Comparison of ENCODE assay signal across 8 mouse cellular contexts in genomic region chr19:5567534-5568469, GRCm38 (mm10). TPM values are rescaled to one million over a fixed set of nuclear protein-coding genes. Genes with fewer than 3 reads are reported as not detected.
DNase-seq lines count a peak whose midpoint lies in the region; ATAC-seq and TF ChIP-seq lines count a peak whose summit lies in the region.

Gene Ap5b1 (plus strand): TSS chr19:5568025.

- DNase-seq in ES-CJ7 (ENCODE audit: low read depth, low spot score): peak; percentile 88
- peak; percentile 93 for DNase-seq in cerebellum, adult 11 months
- peak; percentile 86 for DNase-seq in heart, postnatal 25 days (ENCODE audit: low spot score)
- peak; percentile 78 to 90 for DNase-seq in layer of hippocampus, adult 18-20 months (ENCODE audit: low spot score in 2 of 2)
- DNase-seq in lung, adult 2 months: peak; percentile 92
- DNase-seq in thymus, adult 18-20 months: peak; percentile 83 to 84

- peak; percentile 68 for TF ChIP-seq CTCF in lung, adult 2 months (IDR thresholded peaks at IDR 0.05; ENCODE audit: insufficient read depth, low read length)

- H3K27me3 ChIP-seq in forebrain, embryonic 15.5 days: peaks cover 4% of the 10 kb centered on the region; the same call in 1 of the 2 replicates

- no peaks in the 10 kb centered on the region for H3K36me3 ChIP-seq in forebrain, embryonic 15.5 days

- intact Hi-C loops in heart, postnatal 25 days (cut with DNase I): loop anchor here (1.0 kb wide), 1 partner anchor 39 kb away; no protein-coding TSS in a partner anchor

- ATAC-seq in forebrain, embryonic 15.5 days (replicated peaks): peak; percentile 87
- peak; percentile 49 for ATAC-seq in neutrophil, adult 5-6 weeks (ENCODE audit: extremely low read depth, insufficient number of reproducible peaks, low FRiP score, poor library complexity, severe bottlenecking)

- TF ChIP-seq POLR2A in lung, adult 2 months (IDR thresholded peaks at IDR 0.05; ENCODE audit: borderline replicate concordance, extremely low read depth, low read depth, low read length): peak; percentile 59

- no peaks in the 10 kb centered on the region for H3K9me3 ChIP-seq in forebrain, embryonic 15.5 days

- H3K27ac ChIP-seq in forebrain, embryonic 15.5 days (replicated peaks): peak within 1 kb of the TSS; percentile 85

- H3K4me3 ChIP-seq in forebrain, embryonic 15.5 days: peak within 1 kb of the TSS; percentile 57
- H3K4me3 ChIP-seq in lung, adult 2 months (replicated peaks; ENCODE audit: extremely low read depth, low read depth, low read length): peak within 1 kb of the TSS; percentile 92

- H3K4me1 ChIP-seq in forebrain, embryonic 15.5 days: peaks cover 17% of the 10 kb centered on the region
- H3K4me1 ChIP-seq in lung, adult 2 months (ENCODE audit: control insufficient read depth, insufficient read depth, low read length): peaks cover 9% of the 10 kb centered on the region

- H3K4me2 ChIP-seq in forebrain, embryonic 15.5 days (replicated peaks): peak within 1 kb of the TSS; percentile 93

- WGBS in forebrain, embryonic 15.5 days: under 1% methylated on average over 102 of the region's 102 CpGs
- under 1% methylated on average over 101 of the region's 102 CpGs for WGBS in lung, adult 2 months

- peak within 1 kb of the TSS; percentile 63 for H3K9ac ChIP-seq in forebrain, embryonic 15.5 days (replicated peaks)

RNA-seq across cellular contexts. Expression of gene Ap5b1, which starts in this region (rescaled TPM):
- polyA plus RNA-seq in forebrain, embryonic 15.5 days (2015; fragmentation: Nextera tagmentation; extraction: Ambion mirVana): 2.2 and 2.3 TPM in 2 replicates
- total RNA-seq in heart, postnatal 25 days (2021): 1 to 10 TPM; 3.0 to 3.2 TPM
- total RNA-seq in layer of hippocampus, adult 18-20 months (2021): 1 to 10 TPM; 6.4 to 6.5 TPM
- polyA plus RNA-seq in lung, adult 2 months (2012; rRNA removed): 14.5 and 15.3 TPM in 2 replicates
- 14.6 and 18.0 TPM in 2 replicates for total RNA-seq in neutrophil, adult 5-6 weeks (2017)

Comparison
In these comparisons a context has a peak if more than half of its experiments do, and no peak if none do; other contexts are left out.
1. Peak in every context shown above with its lines: DNase-seq, ATAC-seq, H3K4me3 ChIP-seq and H3K27ac ChIP-seq.